Mouse (Mus musculus) macrophage (primary cell): ENCODE measurements around the gene Brap. TPM values are rescaled to one million over a fixed set of nuclear protein-coding genes. Genes with fewer than 3 reads are reported as not detected.
"Not testable (repeated sequence)": the region's sequence is repeated elsewhere in the genome, so short reads cannot be mapped to it uniquely, and the experiment has no call there.

Experiments used
- H3K27ac ChIP-seq: fragments of 350-480 bp; formaldehyde crosslinking; 2 replicates; pipeline ENCODE4 v1.9.0; 2021
- H3K36me3 ChIP-seq: fragments of 350-480 bp; formaldehyde crosslinking; 2 replicates; pipeline ENCODE4 v1.9.0; 2021; ENCODE audit errors: inconsistent target
- H3K4me3 ChIP-seq: fragments of 350-480 bp; formaldehyde crosslinking; 2 replicates; pipeline ENCODE4 v1.9.0; 2021; ENCODE audit errors: inconsistent target
- H3K79me2 ChIP-seq: fragments of 350-480 bp; formaldehyde crosslinking; 2 replicates; pipeline ENCODE4 v1.9.0; 2021; ENCODE audit errors: inconsistent target
- WGBS: methylation state at CpG from one replicate; pipeline ENCODE4 v1.1.7; 2026; ENCODE audit warnings: inconsistent platforms; ENCODE audit not compliant: missing documents; 5-methylcytosine and 5-hydroxymethylcytosine counted together
- polyA plus RNA-seq: library from polyadenylated mRNA; stranded (reverse); fragments of 250-400 nt; gene quantifications from 3 replicates; pipeline ENCODE4 v1.2.4, GENCODE M21; 2018; ENCODE audit warnings: inconsistent platforms

The Brap gene
- polyA plus RNA-seq, 1 experiment from 2014 or later, result 40.7 TPM

- not testable (repeated sequence) for H3K27ac ChIP-seq, H3K36me3 ChIP-seq, H3K4me3 ChIP-seq
- WGBS, result 42% methylated on average over 6 of the region's 6 CpGs
- H3K79me2 ChIP-seq, result peaks cover 11% of the 10 kb centered on the region
These were observed 3.5 kb upstream of the Brap start for GRCm38 (mm10) chr5:121656866-121657265.

DNA sequence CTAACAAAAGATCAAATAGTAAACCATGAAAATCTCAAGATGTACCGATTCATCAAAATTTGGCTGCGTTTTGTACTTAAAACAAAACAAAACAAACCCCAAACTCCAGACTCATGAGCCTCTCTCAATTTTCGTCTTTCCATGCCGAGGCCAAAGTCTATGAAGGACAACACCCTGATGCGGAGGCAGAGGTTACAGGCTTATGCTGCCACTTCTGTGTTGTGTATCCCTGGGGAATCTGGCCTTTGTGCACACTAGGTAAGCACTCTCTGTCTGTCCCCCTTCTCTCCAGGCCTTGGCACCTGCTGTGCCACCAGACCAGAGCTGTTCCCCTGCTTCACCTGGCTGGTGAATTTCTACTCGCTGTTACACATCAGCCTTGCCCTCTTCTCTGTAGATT, 2.7 kb upstream of the Brap start:
- WGBS, result 100% methylated on average over 5 of the region's 6 CpGs
- H3K36me3 ChIP-seq, H3K27ac ChIP-seq, H3K4me3 ChIP-seq: not testable (repeated sequence)
- H3K79me2 ChIP-seq, result peaks cover 19% of the 10 kb centered on the region

GRCm38 (mm10) chr5:121660897-121661254, 513 bp downstream of the Brap start:
- H3K79me2 ChIP-seq, result peaks cover 34% of the 10 kb centered on the region
- peaks cover 23% of the 10 kb centered on the region; the same call in 1 of the 2 replicates for H3K36me3 ChIP-seq
- H3K27ac ChIP-seq, result no peak overlapping the region
- H3K4me3 ChIP-seq, result peak overlapping the region; percentile 58
- 3% methylated on average over 23 of the region's 26 CpGs for WGBS

- Histone ChIP-seq H3K27ac (no peak overlapping the region), H3K4me3 (peak overlapping the region; percentile 58), H3K79me2 (peaks cover 34% of the 10 kb centered on the region), H3K36me3 (peaks cover 29% of the 10 kb centered on the region; the same call in 1 of the 2 replicates)
- 90% methylated on average over 5 of the region's 5 CpGs for WGBS
These were observed 1.1 kb downstream of the Brap start for GRCm38 (mm10) chr5:121661494-121661893.

GRCm38 (mm10) chr5:121663456-121663855, 3.1 kb downstream of the Brap start:
- Histone ChIP-seq H3K27ac (no peak overlapping the region), H3K79me2 (peaks cover 34% of the 10 kb centered on the region), H3K36me3 (peaks cover 38% of the 10 kb centered on the region; the same call in 1 of the 2 replicates), H3K4me3 (no peak overlapping the region)
- WGBS, result 92% methylated on average over 5 of the region's 8 CpGs

DNA sequence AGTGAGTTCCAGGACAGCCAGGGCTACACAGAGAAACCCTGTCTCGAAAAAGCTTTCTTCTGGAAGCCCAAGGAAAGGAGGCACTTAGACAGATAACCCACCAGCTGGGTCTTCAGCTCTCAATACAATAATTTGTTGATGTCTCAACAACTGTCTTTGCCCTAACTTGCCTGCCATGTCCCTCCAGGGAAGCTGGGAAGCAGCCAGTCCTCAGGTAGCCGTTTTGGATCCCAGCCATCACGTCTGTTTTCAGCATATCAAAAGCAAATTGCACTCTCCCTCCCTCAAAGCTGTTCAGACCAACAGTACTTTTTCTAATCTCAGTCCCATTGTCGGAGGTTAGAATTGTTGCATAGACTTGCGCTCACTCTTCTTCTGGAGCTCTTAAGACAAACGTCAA, 3.7 kb downstream of the Brap start:
- peaks cover 38% of the 10 kb centered on the region; the same call in 1 of the 2 replicates for H3K36me3 ChIP-seq
- WGBS, result 97% methylated on average over 6 of the region's 6 CpGs
- H3K4me3 ChIP-seq, result no peak overlapping the region
- H3K27ac ChIP-seq, result no peak overlapping the region
- H3K79me2 ChIP-seq, result peaks cover 34% of the 10 kb centered on the region

DNA sequence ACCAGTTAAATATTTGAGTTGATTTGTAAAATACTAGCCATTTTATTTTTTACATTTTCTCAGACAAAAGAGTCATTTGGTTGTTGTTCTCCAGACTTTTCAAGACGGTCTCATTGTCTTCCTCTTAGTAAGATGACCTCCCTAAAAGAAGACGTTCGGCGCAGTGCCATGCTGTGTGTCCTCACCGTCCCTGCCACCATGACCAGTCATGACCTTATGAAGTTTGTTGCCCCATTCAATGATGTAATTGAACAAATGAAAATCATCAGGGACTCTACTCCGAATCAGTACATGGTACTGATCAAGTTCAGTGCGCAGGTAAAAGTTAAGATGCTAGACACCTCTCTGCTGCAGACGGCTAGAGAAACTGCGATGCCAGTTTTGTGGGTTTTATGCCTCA, 4.6 kb downstream of the Brap start:
- no peak overlapping the region for H3K27ac ChIP-seq
- peaks cover 34% of the 10 kb centered on the region for H3K79me2 ChIP-seq
- H3K36me3 ChIP-seq, result peaks cover 38% of the 10 kb centered on the region; the same call in 1 of the 2 replicates
- WGBS, result 91% methylated on average over 9 of the region's 9 CpGs
- no peak overlapping the region for H3K4me3 ChIP-seq

GRCm38 (mm10) chr5:121667067-121667466, 6.7 kb downstream of the Brap start:
- no peak overlapping the region for H3K4me3 ChIP-seq

GRCm38 (mm10) chr5:121668411-121668810, 8.0 kb downstream of the Brap start:
- 98% methylated on average over 6 of the region's 6 CpGs for WGBS
- H3K36me3 ChIP-seq, result peaks cover 50% of the 10 kb centered on the region; the same call in 1 of the 2 replicates
- H3K79me2 ChIP-seq, result peaks cover 7% of the 10 kb centered on the region; the same call in 1 of the 2 replicates
- no peak overlapping the region for H3K27ac ChIP-seq
- no peak overlapping the region for H3K4me3 ChIP-seq

More at GRCm38 (mm10) chr5:121667067-121667466, 6.7 kb downstream of the Brap start:
- Histone ChIP-seq H3K27ac (no peak overlapping the region), H3K79me2 (peaks cover 20% of the 10 kb centered on the region), H3K36me3 (peaks cover 43% of the 10 kb centered on the region; the same call in 1 of the 2 replicates)
- 72% methylated on average over 4 of the region's 4 CpGs for WGBS

GRCm38 (mm10) chr5:121670412-121670811, 10.0 kb downstream of the Brap start:
- WGBS, result 90% methylated on average over 3 of the region's 3 CpGs
- H3K79me2 ChIP-seq, result no peaks in the 10 kb centered on the region; the same call in 1 of the 2 replicates
- no peak overlapping the region for H3K27ac ChIP-seq
- no peak overlapping the region for H3K4me3 ChIP-seq
- peaks cover 49% of the 10 kb centered on the region; the same call in 1 of the 2 replicates for H3K36me3 ChIP-seq

GRCm38 (mm10) chr5:121682250-121682649, 21.9 kb downstream of the Brap start:
- Histone ChIP-seq H3K79me2 (no peaks in the 10 kb centered on the region), H3K36me3 (peaks cover 91% of the 10 kb centered on the region), H3K27ac (no peak overlapping the region), H3K4me3 (no peak overlapping the region)
- WGBS, result 94% methylated on average over 2 of the region's 2 CpGs

GRCm38 (mm10) chr5:121685495-121685894, 25.1 kb downstream of the Brap start:
- no peaks in the 10 kb centered on the region for H3K79me2 ChIP-seq
- no peak overlapping the region for H3K4me3 ChIP-seq
- H3K27ac ChIP-seq, result no peak overlapping the region
- 96% methylated on average over 6 of the region's 6 CpGs for WGBS
- peaks cover 59% of the 10 kb centered on the region for H3K36me3 ChIP-seq

DNA sequence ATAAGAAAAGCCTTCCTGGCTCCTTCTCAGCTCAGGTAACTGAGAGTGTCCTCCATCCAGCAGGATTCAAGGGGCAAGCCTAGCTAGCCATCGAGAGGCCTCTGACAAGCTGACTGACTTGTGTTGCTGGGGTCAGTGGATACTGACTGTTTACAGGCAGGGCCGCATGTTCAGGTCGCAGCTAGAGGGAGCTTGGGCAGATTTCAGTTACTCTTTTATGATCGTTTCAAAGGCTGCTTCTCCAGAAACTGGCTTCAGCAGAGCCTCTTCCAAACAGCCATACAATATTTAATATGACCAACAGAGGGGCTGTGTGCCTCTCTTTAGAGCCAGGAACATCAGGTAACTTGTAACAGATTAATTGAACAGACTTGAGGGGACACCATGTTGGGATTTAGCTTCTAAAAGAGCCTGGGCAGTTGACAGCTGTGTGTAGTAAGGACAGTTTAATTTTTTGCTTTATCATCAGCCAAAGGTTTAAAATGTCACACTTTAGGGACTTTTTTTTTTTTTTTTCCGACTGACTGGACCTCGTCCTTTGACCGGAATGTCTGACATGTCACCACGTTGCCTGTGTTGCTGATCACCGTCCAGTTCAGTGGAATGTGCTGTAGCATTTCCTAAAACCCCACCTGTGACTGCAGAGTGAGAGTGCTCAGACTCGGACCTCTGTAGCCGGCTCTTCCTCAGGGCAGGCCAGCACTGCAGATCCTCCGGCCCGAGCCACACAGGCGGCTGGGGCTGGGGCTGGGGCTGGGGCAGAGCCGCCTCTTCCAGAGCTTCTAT, 25.9 kb downstream of the Brap start:
- WGBS, result 84% methylated on average over 11 of the region's 15 CpGs
- H3K36me3 ChIP-seq, result peaks cover 51% of the 10 kb centered on the region
- no peak overlapping the region for H3K4me3 ChIP-seq
- no peak overlapping the region for H3K27ac ChIP-seq
- no peaks in the 10 kb centered on the region for H3K79me2 ChIP-seq

DNA sequence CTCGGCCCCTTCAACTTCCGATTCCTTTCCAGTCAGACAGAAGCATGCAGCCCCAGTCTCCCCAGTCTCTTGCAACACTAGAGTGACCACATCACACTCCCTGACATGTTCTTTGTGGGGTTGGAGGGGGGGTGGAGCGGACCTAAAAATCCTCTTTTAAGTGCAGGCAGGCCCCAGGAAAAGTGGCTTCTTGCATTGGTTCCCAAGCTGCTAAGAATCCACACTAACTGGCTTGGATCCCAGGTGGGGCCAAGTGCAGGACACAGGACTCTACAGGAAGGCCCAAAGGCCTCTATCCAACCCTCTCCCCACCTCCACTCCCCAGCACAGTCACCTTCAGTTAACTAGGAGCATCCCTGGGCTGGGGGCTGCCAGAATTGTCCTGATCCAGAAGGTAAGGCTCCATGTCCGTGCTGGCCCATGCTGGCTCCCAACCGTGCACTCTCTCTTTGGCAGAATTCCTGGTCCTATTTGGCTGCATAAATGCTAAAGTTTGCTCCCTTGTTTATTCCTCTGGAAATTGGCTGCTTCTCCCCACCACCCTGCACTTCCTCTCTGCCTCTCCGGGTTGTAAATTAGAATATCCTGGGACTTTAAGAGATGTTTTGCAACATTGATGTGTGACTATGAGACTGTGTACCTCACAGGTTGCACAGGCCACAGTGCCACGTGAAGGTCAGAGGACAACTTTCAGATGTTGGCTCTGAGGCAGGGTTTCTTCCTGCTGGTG, 30.3 kb downstream of the Brap start:
- no peak overlapping the region for H3K27ac ChIP-seq
- peaks cover 9% of the 10 kb centered on the region; the same call in 1 of the 2 replicates for H3K36me3 ChIP-seq
- no peaks in the 10 kb centered on the region for H3K79me2 ChIP-seq
- H3K4me3 ChIP-seq, result no peak overlapping the region
- WGBS, result 80% methylated on average over 7 of the region's 7 CpGs

GRCm38 (mm10) chr5:121691436-121691835, 31.1 kb downstream of the Brap start:
- 91% methylated on average over 3 of the region's 7 CpGs for WGBS
- not testable (repeated sequence) for H3K27ac ChIP-seq, H3K36me3 ChIP-seq, H3K4me3 ChIP-seq, H3K79me2 ChIP-seq
